Mouse (Mus musculus): Measurements from ENCODE around the gene Prr14.
"Not testable (repeated sequence)": the region's sequence is repeated elsewhere in the genome, so short reads cannot be mapped to it uniquely, and the experiment has no call there.

The Prr14 gene

GRCm38 (mm10) chr7:127471646-127472010 lies 12.2 kb downstream of the Prr14 start:
- no peak for DNase-seq (ENCODE audit: extremely low spot score)

- no peak for DNase-seq (ENCODE audit: extremely low spot score)
Observed at GRCm38 (mm10) chr7:127472060-127472459, 12.6 kb downstream of the Prr14 start.

GRCm38 (mm10) chr7:127473705-127474104 lies 14.3 kb downstream of the Prr14 start:
- DNase-seq (ENCODE audit: extremely low spot score) = no peak

GRCm38 (mm10) chr7:127474378-127475070 lies 15.1 kb downstream of the Prr14 start:
- no peak for DNase-seq (ENCODE audit: extremely low spot score)

GRCm38 (mm10) chr7:127475186-127475740 lies 15.9 kb downstream of the Prr14 start:
- DNase-seq (ENCODE audit: extremely low spot score) = no peak

- DNase-seq (ENCODE audit: extremely low spot score) = no peak
Observed at GRCm38 (mm10) chr7:127476336-127476735, 16.9 kb downstream of the Prr14 start.

GRCm38 (mm10) chr7:127476855-127477254 lies 17.4 kb downstream of the Prr14 start:
- DNase-seq (ENCODE audit: extremely low spot score) = no peak

- DNase-seq (ENCODE audit: extremely low spot score) = peak; percentile 99
Observed at GRCm38 (mm10) chr7:127477687-127478634, 18.6 kb downstream of the Prr14 start.

- peak; percentile 95 for DNase-seq (ENCODE audit: extremely low spot score)
Observed at GRCm38 (mm10) chr7:127478635-127479317, 19.4 kb downstream of the Prr14 start, which contains the start of gene Fbrs. Gene Fbrs, plus strand, starts transcription at chr7:127479199.

- DNase-seq (ENCODE audit: extremely low spot score) = no peak
Observed at GRCm38 (mm10) chr7:127479318-127480225, 20.2 kb downstream of the Prr14 start.

- DNase-seq (ENCODE audit: extremely low spot score) = no peak
Observed at GRCm38 (mm10) chr7:127480321-127480720, 20.9 kb downstream of the Prr14 start.

GRCm38 (mm10) chr7:127485416-127485815 lies 26.0 kb downstream of the Prr14 start:
- DNase-seq (ENCODE audit: extremely low spot score) = no peak

GRCm38 (mm10) chr7:127488364-127488763 lies 29.0 kb downstream of the Prr14 start:
- DNase-seq (ENCODE audit: extremely low spot score) = not testable (repeated sequence)

- no peak for DNase-seq (ENCODE audit: extremely low spot score)
Observed at GRCm38 (mm10) chr7:127489982-127490381, 30.6 kb downstream of the Prr14 start.

- DNase-seq (ENCODE audit: extremely low spot score) = no peak
Observed at GRCm38 (mm10) chr7:127491846-127492245, 32.4 kb downstream of the Prr14 start.

- DNase-seq (ENCODE audit: extremely low spot score) = no peak
Observed at GRCm38 (mm10) chr7:127494648-127495047, 35.2 kb downstream of the Prr14 start.

GRCm38 (mm10) chr7:127497382-127497781 lies 38.0 kb downstream of the Prr14 start:
- DNase-seq (ENCODE audit: extremely low spot score) = no peak

- no peak for DNase-seq (ENCODE audit: extremely low spot score)
Observed at GRCm38 (mm10) chr7:127498407-127498806, 39.0 kb downstream of the Prr14 start.

GRCm38 (mm10) chr7:127508291-127508690 lies 48.9 kb downstream of the Prr14 start:
- DNase-seq (ENCODE audit: extremely low spot score) = no peak

- not testable (repeated sequence) for DNase-seq (ENCODE audit: extremely low spot score)
Observed at GRCm38 (mm10) chr7:127509830-127510229, 50.4 kb downstream of the Prr14 start.

- no peak for DNase-seq (ENCODE audit: extremely low spot score)
Observed at GRCm38 (mm10) chr7:127511241-127511640, 51.8 kb downstream of the Prr14 start.
